Mouse (Mus musculus) olfactory bulb, adult 2 months (tissue): Measurements from ENCODE around the gene Itgb3bp. TPM values are rescaled to one million over a fixed set of nuclear protein-coding genes. Genes with fewer than 3 reads are reported as not detected.

Experiments
- H3K27ac ChIP-seq: fragments of 200-500 bp; 2 replicates; pipeline ENCODE4 v1.5.1; 2012; ENCODE audit warnings: low read depth, low read length; ENCODE audit not compliant: insufficient read depth
- H3K4me1 ChIP-seq: fragments of 200-500 bp; 2 replicates; pipeline ENCODE4 v1.6.1; 2012; ENCODE audit warnings: low read length; ENCODE audit not compliant: control insufficient read depth, insufficient read depth
- H3K4me3 ChIP-seq: fragments of 200-500 bp; 2 replicates; pipeline ENCODE4 v1.5.1; 2012; ENCODE audit warnings: mild to moderate bottlenecking, low read depth, low read length, moderate library complexity; ENCODE audit not compliant: insufficient read depth
- CTCF ChIP-seq: fragments of 200-500 bp; IDR thresholded peaks from 2 replicates; pipeline ENCODE4 v1.5.1; 2012; ENCODE audit warnings: low read depth, mild to moderate bottlenecking, low read length, moderate library complexity; ENCODE audit not compliant: insufficient read depth
- POLR2A ChIP-seq: fragments of 200-500 bp; IDR thresholded peaks from 2 replicates; pipeline ENCODE4 v1.6.1; 2012; ENCODE audit warnings: mild to moderate bottlenecking, low read depth, low read length, moderate library complexity; ENCODE audit not compliant: insufficient read depth
- WGBS: fragments of 180-500 bp; shearing (Covaris S2); methylation state at CpG from one replicate; pipeline ENCODE4 v1.1.7; 2018; 5-methylcytosine and 5-hydroxymethylcytosine counted together
- polyA plus RNA-seq: library from polyadenylated mRNA; stranded (reverse); fragments of >200 nt; gene quantifications from 2 replicates; pipeline ENCODE4 v1.2.4, GENCODE M21; 2012; ENCODE audit warnings: low replicate concordance; ENCODE audit not compliant: missing spikeins, insufficient read depth, insufficient read length

The Itgb3bp gene
- not detected in 2 replicates for polyA plus RNA-seq

- no peak for TF ChIP-seq CTCF
- TF ChIP-seq POLR2A = no peak
- WGBS = under 1% methylated on average over 57 of the region's 57 CpGs
- peaks cover 6% of the 10 kb centered on the region for H3K4me1 ChIP-seq
- peak within 1 kb of the TSS; percentile 56 for H3K4me3 ChIP-seq
- peak within 1 kb of the TSS; percentile 60 for H3K27ac ChIP-seq
Measured at GRCm38 (mm10) chr4:99929613-99930517, at the start of gene Itgb3bp. Itgb3bp (minus strand) TSS chr4:99929813.

- H3K27ac ChIP-seq = no peak overlapping the region
- TF ChIP-seq CTCF (no peak), POLR2A (no peak)
- 0 out of 2 replicates have a peak, but pooled peaks cover 2% of the 10 kb centered on the region for H3K4me1 ChIP-seq
- no peak overlapping the region for H3K4me3 ChIP-seq
- 57% methylated on average over 5 of the region's 5 CpGs for WGBS
Measured at GRCm38 (mm10) chr4:99979326-99979725, 49.7 kb upstream of the Itgb3bp start.

- no peak overlapping the region for H3K4me3 ChIP-seq
Measured at GRCm38 (mm10) chr4:99974375-99974774, 44.8 kb upstream of the Itgb3bp start.

GRCm38 (mm10) chr4:99973931-99974330 lies 44.3 kb upstream of the Itgb3bp start:
- TF ChIP-seq POLR2A = no peak
- TF ChIP-seq CTCF = no peak
- 0 out of 2 replicates have a peak, but pooled peaks cover 2% of the 10 kb centered on the region for H3K4me1 ChIP-seq
- no peak overlapping the region for H3K4me3 ChIP-seq
- H3K27ac ChIP-seq = no peak overlapping the region
- WGBS = 81% methylated on average over 1 of the region's 1 CpGs

More at GRCm38 (mm10) chr4:99974375-99974774, 44.8 kb upstream of the Itgb3bp start:
- no peak overlapping the region for H3K27ac ChIP-seq
- WGBS = 71% methylated on average over 5 of the region's 5 CpGs
- TF ChIP-seq CTCF = no peak
- no peak for TF ChIP-seq POLR2A
- H3K4me1 ChIP-seq = 0 out of 2 replicates have a peak, but pooled peaks cover 2% of the 10 kb centered on the region

GRCm38 (mm10) chr4:99972886-99973285 lies 43.3 kb upstream of the Itgb3bp start:
- 86% methylated on average over 6 of the region's 6 CpGs for WGBS
- Histone ChIP-seq H3K27ac (no peak overlapping the region), H3K4me1 (no peaks in the 10 kb centered on the region), H3K4me3 (no peak overlapping the region)
- TF ChIP-seq POLR2A (no peak), CTCF (no peak)

- Histone ChIP-seq H3K4me3 (no peak overlapping the region), H3K27ac (no peak overlapping the region), H3K4me1 (no peaks in the 10 kb centered on the region)
- TF ChIP-seq POLR2A (no peak), CTCF (no peak)
- 72% methylated on average over 4 of the region's 4 CpGs for whole genome bisulfite sequencing
Measured at GRCm38 (mm10) chr4:99970097-99970496, 40.5 kb upstream of the Itgb3bp start.

GRCm38 (mm10) chr4:99969328-99969727 lies 39.7 kb upstream of the Itgb3bp start:
- no peaks in the 10 kb centered on the region for H3K4me1 ChIP-seq
- no peak overlapping the region for H3K4me3 ChIP-seq
- TF ChIP-seq CTCF (no peak), POLR2A (no peak)
- 76% methylated on average over 5 of the region's 5 CpGs for WGBS
- no peak overlapping the region for H3K27ac ChIP-seq

- Histone ChIP-seq H3K4me1 (no peaks in the 10 kb centered on the region), H3K4me3 (no peak overlapping the region), H3K27ac (no peak overlapping the region)
- 87% methylated on average over 6 of the region's 6 CpGs for WGBS
- no peak for TF ChIP-seq POLR2A
- no peak for TF ChIP-seq CTCF
Measured at GRCm38 (mm10) chr4:99966555-99966954, 36.9 kb upstream of the Itgb3bp start.

GRCm38 (mm10) chr4:99959308-99959707 lies 29.7 kb upstream of the Itgb3bp start:
- WGBS = 93% methylated on average over 3 of the region's 3 CpGs
- TF ChIP-seq CTCF = no peak
- TF ChIP-seq POLR2A = no peak
- Histone ChIP-seq H3K4me1 (peaks cover 6% of the 10 kb centered on the region; the same call in 1 of the 2 replicates), H3K27ac (no peak overlapping the region), H3K4me3 (no peak overlapping the region)
